Mouse (Mus musculus): Measurements from ENCODE around the gene Olfr311. TPM values are rescaled to one million over a fixed set of nuclear protein-coding genes. Genes with fewer than 3 reads are reported as not detected.
"Not testable (repeated sequence)": the region's sequence is repeated elsewhere in the genome, so short reads cannot be mapped to it uniquely, and the experiment has no call there.

Olfr311 gene
- total and polyA plus RNA-seq, 3 experiments, result not detected

GRCm38 (mm10) chr11:58829764-58830163 is 9.3 kb upstream of the Olfr311 start:
- no peak overlapping the region for H3K9ac ChIP-seq (ENCODE audit: control insufficient read depth, low read depth, low read length, poor library complexity, severe bottlenecking)
- H3K9me3 ChIP-seq (replicated peaks; ENCODE audit: insufficient read depth, low read length), result no peaks in the 10 kb centered on the region
- no peak for DNase-seq (ENCODE audit: low read depth, low spot score)
- H3K27ac ChIP-seq (ENCODE audit: control insufficient read depth, low read depth, low read length), result no peak overlapping the region
- no peaks in the 10 kb centered on the region for H3K36me3 ChIP-seq (ENCODE audit: control insufficient read depth in 1 of 2, insufficient read depth in 2 of 2, low read length in 2 of 2)
- H3K27me3 ChIP-seq (ENCODE audit: control insufficient read depth in 1 of 2, insufficient read depth in 2 of 2, low read length in 2 of 2), result peaks cover 8 to 19% of the 10 kb centered on the region in 2 experiments
- no peaks in the 10 kb centered on the region for H3K4me1 ChIP-seq (ENCODE audit: control insufficient read depth in 1 of 2, insufficient read depth in 2 of 2, low read length in 2 of 2)
- no peak overlapping the region for H3K4me3 ChIP-seq (ENCODE audit: control insufficient read depth in 1 of 2, insufficient read depth in 1 of 2, low read depth in 2 of 2, low read length in 2 of 2)
- no peaks in the 10 kb centered on the region for H3K79me2 ChIP-seq (ENCODE audit: control insufficient read depth, insufficient read depth, low read length, poor library complexity)
- no peak for TF ChIP-seq TAL1 (IDR thresholded peaks at IDR 0.05; ENCODE audit: low read length)
- TF ChIP-seq BHLHE40 (IDR thresholded peaks at IDR 0.05; ENCODE audit: borderline replicate concordance, low read depth, low read length), result no peak
- TF ChIP-seq UBTF (IDR thresholded peaks at IDR 0.05; ENCODE audit: borderline replicate concordance, insufficient read depth, low read depth, low read length), result no peak
- no peak for TF ChIP-seq SIN3A (IDR thresholded peaks at IDR 0.05; ENCODE audit: low read length)
- TF ChIP-seq MXI1 (IDR thresholded peaks at IDR 0.05; ENCODE audit: low read depth, low read length), result no peak
- TF ChIP-seq CTCF (IDR thresholded peaks at IDR 0.05 in 2 of 3, conservative IDR thresholded peaks at IDR 0.05 in 1 of 3; ENCODE audit: control insufficient read depth in 1 of 3, insufficient read depth in 1 of 3, low read depth in 2 of 3, low read length in 3 of 3, poor library complexity in 1 of 3, severe bottlenecking in 1 of 3), result no peak
- TF ChIP-seq E2F4 (IDR thresholded peaks at IDR 0.05; ENCODE audit: borderline replicate concordance, low read depth, low read length), result no peak
- no peak for TF ChIP-seq KAT2A (conservative IDR thresholded peaks at IDR 0.05; ENCODE audit: low read depth, low read length)
- no peak for TF ChIP-seq POLR2AphosphoS2 (IDR thresholded peaks at IDR 0.05; ENCODE audit: low read length)
- no peak for TF ChIP-seq NELFE (IDR thresholded peaks at IDR 0.05; ENCODE audit: low read depth, low read length)
- TF ChIP-seq SMC3 (IDR thresholded peaks at IDR 0.05; ENCODE audit: low read depth, low read length), result no peak
- TF ChIP-seq CHD2 (IDR thresholded peaks at IDR 0.05; ENCODE audit: low read length), result no peak
- TF ChIP-seq RAD21 (IDR thresholded peaks at IDR 0.05; ENCODE audit: low read depth, low read length), result no peak
- no peak for TF ChIP-seq ZMIZ1 (IDR thresholded peaks at IDR 0.05; ENCODE audit: low read depth, low read length)
- TF ChIP-seq GATA1 (IDR thresholded peaks at IDR 0.05; ENCODE audit: low read depth, low read length), result no peak
- no peak for TF ChIP-seq MEF2A (IDR thresholded peaks at IDR 0.05; ENCODE audit: extremely low read depth, insufficient replicate concordance, low read depth, low read length, poor library complexity, severe bottlenecking)
- TF ChIP-seq NRF1 (IDR thresholded peaks at IDR 0.05; ENCODE audit: insufficient read depth, low read depth, low read length, poor library complexity, severe bottlenecking), result no peak
- no peak for TF ChIP-seq GABPA (IDR thresholded peaks at IDR 0.05; ENCODE audit: low read depth, low read length)
- no peak for TF ChIP-seq ZC3H11A (IDR thresholded peaks at IDR 0.05; ENCODE audit: low read depth, low read length)

GRCm38 (mm10) chr11:58832541-58832940 is 6.5 kb upstream of the Olfr311 start:
- not testable (repeated sequence) for H3K9ac ChIP-seq (ENCODE audit: control insufficient read depth, low read depth, low read length, poor library complexity, severe bottlenecking); H3K9me3 ChIP-seq (replicated peaks; ENCODE audit: insufficient read depth, low read length); H3K4me3 ChIP-seq (ENCODE audit: control insufficient read depth in 1 of 2, insufficient read depth in 1 of 2, low read depth in 2 of 2, low read length in 2 of 2); H3K4me1 ChIP-seq (ENCODE audit: control insufficient read depth in 1 of 2, insufficient read depth in 2 of 2, low read length in 2 of 2); DNase-seq (ENCODE audit: low read depth, low spot score); H3K36me3 ChIP-seq (ENCODE audit: control insufficient read depth in 1 of 2, insufficient read depth in 2 of 2, low read length in 2 of 2); H3K27ac ChIP-seq (ENCODE audit: control insufficient read depth, low read depth, low read length); H3K79me2 ChIP-seq (ENCODE audit: control insufficient read depth, insufficient read depth, low read length, poor library complexity)
- H3K27me3 ChIP-seq (ENCODE audit: control insufficient read depth in 1 of 2, insufficient read depth in 2 of 2, low read length in 2 of 2), result peaks cover 8 to 36% of the 10 kb centered on the region in 2 experiments

Data from MEL (cell line).